Mouse (Mus musculus) hindbrain, postnatal 0 days (tissue): Measurements from ENCODE around the gene Ambra1. TPM values are rescaled to one million over a fixed set of nuclear protein-coding genes. Genes with fewer than 3 reads are reported as not detected.
A peak's percentile ranks its signal among the peaks of the same experiment; 100 is the strongest.

ENCODE experiments used
- ATAC-seq: fragments of 200-750 bp; cut with Nextera tagmentation; 2 replicates; pipeline ENCODE4 v1.8.0; 2017; ENCODE audit warnings: mild to moderate bottlenecking, moderate TSS enrichment, moderate library complexity
- DNase-seq: peaks from one replicate; pipeline ENCODE4 v3.0.0-alpha.2; 2015; ENCODE audit warnings: low spot score
- H3K27ac ChIP-seq: fragments of 300-500 bp; sonication (generic); 2 replicates; pipeline ENCODE4 v1.5.1; 2014; ENCODE audit warnings: mild to moderate bottlenecking
- H3K27me3 ChIP-seq: fragments of 300-500 bp; sonication (generic); 2 replicates; pipeline ENCODE4 v1.6.1; 2014; ENCODE audit warnings: low read length, mixed read lengths; ENCODE audit not compliant: insufficient read depth
- H3K36me3 ChIP-seq: fragments of 300-500 bp; sonication (generic); 2 replicates; pipeline ENCODE4 v1.6.1; 2014; ENCODE audit warnings: low read length, mixed read lengths; ENCODE audit not compliant: insufficient read depth
- H3K4me1 ChIP-seq: fragments of 300-500 bp; sonication (generic); 2 replicates; pipeline ENCODE4 v1.6.1; 2014; ENCODE audit warnings: antibody characterized with exemption, low read length, mixed read lengths; ENCODE audit not compliant: insufficient read depth
- H3K4me2 ChIP-seq: fragments of 300-500 bp; sonication (generic); 2 replicates; pipeline ENCODE4 v1.6.1; 2014; ENCODE audit warnings: low read depth, mild to moderate bottlenecking, low read length, moderate library complexity, mixed read lengths
- H3K4me3 ChIP-seq: fragments of 300-500 bp; sonication (generic); 2 replicates; pipeline ENCODE4 v1.5.1; 2014; ENCODE audit warnings: low read length
- H3K9ac ChIP-seq: fragments of 300-500 bp; sonication (generic); replicated peaks from 2 replicates; pipeline ENCODE4 v1.6.1; 2014; ENCODE audit warnings: mild to moderate bottlenecking, low read length, moderate library complexity, mixed read lengths
- H3K9me3 ChIP-seq: fragments of 300-500 bp; sonication (generic); 2 replicates; pipeline ENCODE4 v1.6.1; 2016; ENCODE audit warnings: low read length, mixed read lengths
- CTCF ChIP-seq: IDR thresholded peaks from 2 replicates; pipeline ENCODE4 v1.5.1; 2016; ENCODE audit warnings: antibody characterized with exemption, control low read depth, low read depth
- WGBS: fragments of 180-500 bp; shearing (Covaris S2); extraction: QIAGEN DNeasy Blood & Tissue Kit; methylation state at CpG from one replicate; pipeline ENCODE4 v1.1.7; 2014; 5-methylcytosine and 5-hydroxymethylcytosine counted together
- polyA plus RNA-seq: library from polyadenylated mRNA; unstranded; fragments of >200 nt; fragmentation: Nextera tagmentation; extraction: Ambion mirVana; gene quantifications from 2 replicates; pipeline ENCODE4 v1.2.1, GENCODE M21; 2015
- total RNA-seq: library from RNA; depleted of rRNA; stranded (reverse); fragments of >200 nt; gene quantifications from 2 replicates; pipeline ENCODE4 v1.2.3, GENCODE M21; 2014

Gene Ambra1
- total and polyA plus RNA-seq, 2 experiments from 2014 or later: 15.7 to 50.6 TPM

GRCm38 (mm10) chr2:91947397-91948150, 217.6 kb downstream of the Ambra1 start:
- Histone ChIP-seq H3K27ac (peak overlapping the region; percentile 68), H3K9ac (0 out of 2 replicates have a peak overlapping the region, but pooled peaks have one; percentile 29), H3K27me3 (no peaks in the 10 kb centered on the region), H3K36me3 (no peaks in the 10 kb centered on the region), H3K4me2 (no peak overlapping the region), H3K9me3 (no peaks in the 10 kb centered on the region), H3K4me3 (no peak overlapping the region), H3K4me1 (peaks cover 39% of the 10 kb centered on the region)
- peak; percentile 31 for ATAC-seq
- no peak; the same call in 1 of the 2 replicates for TF ChIP-seq CTCF
- 33% methylated on average over 11 of the region's 11 CpGs for WGBS
- peak; percentile 48 for DNase-seq

- H3K9ac ChIP-seq: no peak overlapping the region
- peak overlapping the region; percentile 74 for H3K27ac ChIP-seq
Observed at GRCm38 (mm10) chr2:91948151-91948509, 218.2 kb downstream of the Ambra1 start.

GRCm38 (mm10) chr2:91948792-91949241, 218.9 kb downstream of the Ambra1 start:
- no peak for DNase-seq
- 44% methylated on average over 3 of the region's 3 CpGs for whole genome bisulfite sequencing
- no peak for ATAC-seq
- no peak for TF ChIP-seq CTCF
- no peak overlapping the region for H3K4me3 ChIP-seq
- H3K36me3 ChIP-seq: no peaks in the 10 kb centered on the region
- H3K9me3 ChIP-seq: no peaks in the 10 kb centered on the region
- no peaks in the 10 kb centered on the region for H3K27me3 ChIP-seq
- H3K4me2 ChIP-seq: no peak overlapping the region
- H3K9ac ChIP-seq: no peak overlapping the region
- H3K4me1 ChIP-seq: peaks cover 40% of the 10 kb centered on the region
- peak overlapping the region; percentile 74; the same call in 1 of the 2 replicates for H3K27ac ChIP-seq

More at GRCm38 (mm10) chr2:91948151-91948509, 218.2 kb downstream of the Ambra1 start:
- ATAC-seq (no peak), DNase-seq (no peak)
- no peaks in the 10 kb centered on the region for H3K36me3 ChIP-seq
- no peak for TF ChIP-seq CTCF
- H3K4me3 ChIP-seq: no peak overlapping the region
- no peaks in the 10 kb centered on the region for H3K9me3 ChIP-seq
- H3K4me2 ChIP-seq: no peak overlapping the region
- peaks cover 39% of the 10 kb centered on the region for H3K4me1 ChIP-seq
- no peaks in the 10 kb centered on the region for H3K27me3 ChIP-seq
- WGBS: 74% methylated on average over 6 of the region's 6 CpGs

DNA sequence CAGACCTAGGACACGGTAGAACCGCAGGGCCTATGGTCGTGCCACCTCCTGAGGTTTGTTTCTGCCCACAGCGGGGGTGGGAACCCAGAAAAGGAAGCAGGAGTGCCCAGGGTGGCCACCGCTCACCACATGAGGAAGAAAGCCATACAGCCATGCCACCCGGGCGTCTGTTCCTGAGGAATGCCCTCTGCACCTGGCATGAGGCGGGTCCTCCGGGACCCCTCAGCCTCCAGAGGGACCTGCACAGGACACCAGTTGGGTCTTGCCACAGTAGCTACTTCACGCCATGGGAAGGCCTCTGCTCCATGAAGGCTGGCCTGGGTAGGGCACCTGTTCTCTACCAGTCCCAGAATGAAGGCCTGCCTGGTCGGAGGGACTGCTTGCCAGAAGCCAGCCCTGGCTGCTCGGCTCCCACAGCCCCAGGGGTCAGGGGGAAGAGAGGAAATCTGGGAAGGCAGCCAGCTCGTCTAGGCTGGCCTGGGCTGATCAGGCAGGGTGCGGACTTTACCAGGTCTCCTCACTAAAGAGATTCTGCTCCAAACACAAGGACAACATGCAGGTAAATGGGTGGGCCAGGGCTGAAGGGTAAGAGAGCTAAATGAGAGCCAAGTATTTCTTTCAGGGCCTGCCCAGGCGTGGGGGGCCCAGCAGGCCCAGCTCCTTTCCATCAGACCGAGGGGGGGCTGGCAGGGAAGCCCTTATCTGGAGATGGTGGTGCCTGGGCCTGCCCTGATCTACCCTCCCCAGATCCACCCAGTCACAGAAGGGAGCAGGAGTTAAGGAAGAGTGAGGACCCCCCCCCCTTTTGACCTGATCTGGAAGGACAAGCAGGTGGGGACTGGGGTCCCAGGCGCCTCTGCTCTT, 219.7 kb downstream of the Ambra1 start:
- no peak for TF ChIP-seq CTCF
- no peaks in the 10 kb centered on the region for H3K36me3 ChIP-seq
- no peaks in the 10 kb centered on the region for H3K27me3 ChIP-seq
- H3K4me1 ChIP-seq: peaks cover 44% of the 10 kb centered on the region
- peak overlapping the region; percentile 37 for H3K9ac ChIP-seq
- WGBS: 58% methylated on average over 17 of the region's 17 CpGs
- H3K9me3 ChIP-seq: no peaks in the 10 kb centered on the region
- H3K4me2 ChIP-seq: peak overlapping the region; percentile 43
- peak overlapping the region; percentile 74 for H3K27ac ChIP-seq
- peak; percentile 14; the same call in 1 of the 2 replicates for ATAC-seq
- 0 out of 2 replicates have a peak overlapping the region, but pooled peaks have one; percentile 7 for H3K4me3 ChIP-seq
- peak; percentile 71 for DNase-seq

GRCm38 (mm10) chr2:91950275-91951085, 220.5 kb downstream of the Ambra1 start:
- Histone ChIP-seq H3K27ac (peak overlapping the region; percentile 74), H3K4me3 (0 out of 2 replicates have a peak overlapping the region, but pooled peaks have one; percentile 7), H3K4me1 (peaks cover 40% of the 10 kb centered on the region), H3K9me3 (no peaks in the 10 kb centered on the region), H3K36me3 (no peaks in the 10 kb centered on the region), H3K4me2 (peak overlapping the region; percentile 43), H3K9ac (peak overlapping the region; percentile 37), H3K27me3 (no peaks in the 10 kb centered on the region)
- WGBS: 17% methylated on average over 15 of the region's 15 CpGs
- DNase-seq: peak; percentile 59
- peak; percentile 36 for ATAC-seq
- TF ChIP-seq CTCF: no peak

GRCm38 (mm10) chr2:91953825-91954224, 223.9 kb downstream of the Ambra1 start:
- peaks cover 27% of the 10 kb centered on the region for H3K4me1 ChIP-seq
- H3K4me3 ChIP-seq: no peak overlapping the region
- DNase-seq (no peak), ATAC-seq (peak; percentile 18; the same call in 1 of the 2 replicates)
- H3K9ac ChIP-seq: no peak overlapping the region
- no peaks in the 10 kb centered on the region for H3K36me3 ChIP-seq
- H3K27me3 ChIP-seq: no peaks in the 10 kb centered on the region
- TF ChIP-seq CTCF: no peak
- no peaks in the 10 kb centered on the region for H3K9me3 ChIP-seq
- no peak overlapping the region for H3K4me2 ChIP-seq
- H3K27ac ChIP-seq: no peak overlapping the region; the same call in 1 of the 2 replicates
- 21% methylated on average over 5 of the region's 5 CpGs for WGBS
